In the genomic region with DNA sequence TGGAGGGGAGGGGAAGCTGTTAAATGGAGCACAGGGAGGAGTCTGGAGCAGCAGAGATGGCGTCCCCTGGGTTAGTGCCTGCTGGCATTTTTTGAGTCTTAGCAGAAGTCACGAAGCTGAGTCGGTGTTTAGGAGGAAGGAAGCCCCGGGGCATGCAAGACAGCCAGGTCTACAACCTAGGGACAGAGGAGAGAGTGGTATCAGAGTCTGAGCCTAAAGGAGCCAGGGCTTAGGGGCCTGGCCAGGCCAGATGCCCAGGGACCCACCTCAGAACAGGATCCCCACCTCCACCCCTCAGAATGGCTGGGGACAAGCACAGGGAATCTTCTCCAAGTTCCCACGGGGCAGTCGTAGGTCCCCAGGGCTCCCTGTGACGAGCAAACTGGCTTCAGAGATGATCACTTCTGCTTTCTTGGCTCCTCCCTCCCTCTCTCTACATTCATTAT, we compare ENCODE assay signal across 14 mouse cellular contexts. TPM values are rescaled to one million over a fixed set of nuclear protein-coding genes. Genes with fewer than 3 reads are reported as not detected.
A peak's percentile ranks its signal among the peaks of the same experiment; 100 is the strongest.
DNase-seq lines count a peak whose midpoint lies in the region; ATAC-seq and TF ChIP-seq lines count a peak whose summit lies in the region.
"Had no signal": no experiment of that assay in that cellular context is flagged by ENCODE, and none has a peak within 500 bp of the region (broad histone marks: within the 10 kb centered on the region; RNA-seq: fewer than 3 reads in every experiment).

No protein-coding gene starts in this region.

- DNase-seq in gastrocnemius, adult 2 months: no peak
- DNase-seq in gastrocnemius, postnatal 10 days: no peak
- DNase-seq in spleen, postnatal 36 days (ENCODE audit: low spot score in 2 of 2): peak; percentile 58 to 59
- no peak for DNase-seq in spleen, postnatal 14 days (ENCODE audit: low spot score in 2 of 2)
- DNase-seq in layer of hippocampus, adult 9-10 months (ENCODE audit: low spot score): no peak
- DNase-seq in embryo, embryonic 10.5 days (ENCODE audit: low spot score): no peak
- DNase-seq: adrenal gland, postnatal 10 days; cerebellum, adult 9-10 months had no signal

- H3K4me3 ChIP-seq in gastrocnemius, adult 2 months: no peak overlapping the region
- H3K4me3 ChIP-seq: intestine, embryonic 15.5 days; lung, embryonic 15.5 days had no signal

- intact Hi-C loops in gastrocnemius, adult 2 months (cut with DNase I): no loop called here

- peak; percentile 41; the same call in 1 of the 2 replicates for ATAC-seq in common myeloid progenitor, adult 5-6 weeks (replicated peaks; ENCODE audit: low read depth, poor library complexity, severe bottlenecking)
- peak; percentile 32; the same call in 1 of the 2 replicates for ATAC-seq in monocyte, adult 5-6 weeks (replicated peaks; ENCODE audit: insufficient number of reproducible peaks, low FRiP score, low TSS enrichment, poor library complexity, severe bottlenecking)
- ATAC-seq: forebrain, embryonic 16.5 days; intestine, embryonic 15.5 days had no signal

- no peak for TF ChIP-seq CTCF in gastrocnemius, adult 2 months (IDR thresholded peaks at IDR 0.05)

- H3K27ac ChIP-seq in gastrocnemius, adult 2 months: peak overlapping the region; percentile 62
- H3K27ac ChIP-seq: intestine, embryonic 15.5 days; kidney, postnatal 0 days; lung, embryonic 15.5 days had no signal

RNA-seq across cellular contexts. Expression of gene Lgals9, which starts 32.4 kb away (rescaled TPM):
- total RNA-seq in gastrocnemius, adult 2 months (2021): 10 to 100 TPM in 1 of 2 experiments, 1 to 10 TPM in 1; 6.6 to 10.1 TPM
- 10 to 100 TPM; 21.6 to 25.8 TPM for total RNA-seq in gastrocnemius, postnatal 10 days (2021)
- 146 and 172 TPM in 2 replicates for total RNA-seq in common myeloid progenitor, adult 5-6 weeks (2017)
- total RNA-seq in monocyte, adult 5-6 weeks (2017): 23.7 to 36.3 TPM (median 30.3 TPM) in 3 replicates

Comparison
In these comparisons a context has a peak if more than half of its experiments do, and no peak if none do; other contexts are left out.
1. DNase-seq: peak in spleen, postnatal 36 days (2 of 2); none in gastrocnemius, adult 2 months (single experiment), gastrocnemius, postnatal 10 days (single experiment), spleen, postnatal 14 days (0 of 2), layer of hippocampus, adult 9-10 months (single experiment) and embryo, embryonic 10.5 days (single experiment).